Mouse (Mus musculus) thymus, adult 2 months (tissue): ENCODE data around the gene Dok4.

Source experiments
- CTCF ChIP-seq: fragments of 200-500 bp; IDR thresholded peaks from 2 replicates; pipeline ENCODE4 v1.5.1; 2012; ENCODE audit warnings: mild to moderate bottlenecking, control low read depth, low read length, moderate library complexity, borderline replicate concordance; ENCODE audit not compliant: control insufficient read depth, poor library complexity, insufficient read depth; ENCODE audit errors: extremely low read depth
- POLR2A ChIP-seq: fragments of 200-500 bp; IDR thresholded peaks from 2 replicates; pipeline ENCODE4 v1.6.1; 2012; ENCODE audit warnings: mild to moderate bottlenecking, low read length, control low read depth, moderate library complexity; ENCODE audit not compliant: control insufficient read depth, poor library complexity, insufficient read depth; ENCODE audit errors: extremely low read depth

DNA sequence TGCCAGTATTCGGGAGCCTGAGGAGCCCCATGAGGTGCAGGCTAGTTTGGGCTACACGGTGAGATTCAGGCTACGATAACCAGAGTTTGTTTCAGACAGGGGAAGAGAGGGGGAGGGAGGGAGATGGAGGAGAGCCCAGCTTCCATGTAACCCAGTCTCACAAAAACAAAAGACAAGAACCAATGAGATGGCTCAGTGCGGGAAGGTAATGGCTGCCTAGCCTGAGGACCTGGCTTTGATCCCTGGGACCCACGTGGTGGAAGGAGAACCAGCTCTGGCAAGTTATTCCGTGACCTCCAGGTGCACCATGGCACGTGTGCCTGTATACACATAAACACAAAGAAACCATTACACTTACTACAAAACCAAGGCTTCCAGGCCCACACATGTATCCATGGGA is 55.6 kb downstream of the Dok4 start:
- TF ChIP-seq CTCF (no peak), POLR2A (no peak)
